Mouse (Mus musculus) lung, adult 2 months (tissue): ENCODE data around the gene Ppl.

Source experiments
- CTCF ChIP-seq: fragments of 200-500 bp; IDR thresholded peaks from 2 replicates; pipeline ENCODE4 v1.5.1; 2011; ENCODE audit warnings: mild to moderate bottlenecking, low read length, control low read depth; ENCODE audit not compliant: insufficient read depth
- POLR2A ChIP-seq: fragments of 200-500 bp; IDR thresholded peaks from 2 replicates; pipeline ENCODE4 v1.6.1; 2011; ENCODE audit warnings: low read depth, mild to moderate bottlenecking, control low read depth, low read length, borderline replicate concordance; ENCODE audit errors: extremely low read depth

DNA sequence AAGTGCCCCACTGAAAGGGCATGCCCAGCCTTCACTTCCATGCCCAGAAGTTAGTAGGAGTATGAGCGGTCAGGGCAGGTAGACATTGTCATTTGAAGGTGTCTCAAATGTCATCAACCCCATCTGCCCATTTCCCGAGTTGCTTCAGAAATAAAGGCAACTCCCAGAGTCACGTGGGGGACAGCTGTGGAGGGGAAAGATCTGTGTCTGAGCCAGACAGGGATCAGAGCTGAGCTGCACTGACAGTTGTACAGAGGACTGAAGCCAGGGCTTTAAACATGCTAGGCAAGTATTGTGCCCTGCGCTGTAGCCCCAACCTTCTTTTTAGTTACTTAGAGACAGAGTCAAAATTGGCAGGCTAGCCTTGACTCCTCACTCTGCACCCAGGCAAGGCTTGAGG, 12.4 kb downstream of the Ppl start:
- TF ChIP-seq CTCF: no peak
- TF ChIP-seq POLR2A: no peak
